Mouse (Mus musculus) heart, embryonic 16.5 days (tissue): ENCODE measurements around the gene Rsph9. TPM values are rescaled to one million over a fixed set of nuclear protein-coding genes. Genes with fewer than 3 reads are reported as not detected.
A peak's percentile ranks its signal among the peaks of the same experiment; 100 is the strongest.

ENCODE experiments used
- ATAC-seq: fragments of 200-750 bp; cut with Nextera tagmentation; replicated peaks from 2 replicates; pipeline ENCODE4 v1.8.0; 2017; ENCODE audit warnings: moderate number of reproducible peaks; ENCODE audit not compliant: insufficient read depth, low FRiP score; ENCODE audit errors: extremely low read depth
- H3K27ac ChIP-seq: fragments of 300-500 bp; sonication (generic); 2 replicates; pipeline ENCODE4 v1.5.1; 2014; ENCODE audit warnings: mild to moderate bottlenecking, low read length, control low read depth, moderate library complexity
- H3K27me3 ChIP-seq: fragments of 300-500 bp; sonication (generic); 2 replicates; pipeline ENCODE4 v1.6.1; 2014; ENCODE audit warnings: low read length, mixed read lengths; ENCODE audit not compliant: control insufficient read depth, insufficient read depth
- H3K36me3 ChIP-seq: fragments of 300-500 bp; sonication (generic); 2 replicates; pipeline ENCODE4 v1.6.1; 2014; ENCODE audit not compliant: control insufficient read depth, insufficient read depth
- H3K4me1 ChIP-seq: fragments of 300-500 bp; sonication (generic); 2 replicates; pipeline ENCODE4 v1.6.1; 2014; ENCODE audit warnings: low read length, mixed read lengths; ENCODE audit not compliant: control insufficient read depth, insufficient read depth
- H3K4me2 ChIP-seq: fragments of 300-500 bp; sonication (generic); 2 replicates; pipeline ENCODE4 v1.6.1; 2014; ENCODE audit warnings: low read depth, mild to moderate bottlenecking, control low read depth, low read length
- H3K4me3 ChIP-seq: fragments of 300-500 bp; sonication (generic); 2 replicates; pipeline ENCODE4 v1.5.1; 2014; ENCODE audit warnings: mild to moderate bottlenecking, control low read depth, low read length
- H3K9ac ChIP-seq: fragments of 300-500 bp; sonication (generic); 2 replicates; pipeline ENCODE4 v1.6.1; 2014; ENCODE audit warnings: low read length, control low read depth
- H3K9me3 ChIP-seq: fragments of 300-500 bp; sonication (generic); replicated peaks from 2 replicates; pipeline ENCODE4 v1.6.1; 2016; ENCODE audit warnings: low read length; ENCODE audit not compliant: control insufficient read depth
- WGBS: fragments of 180-500 bp; shearing (Covaris S2); extraction: QIAGEN DNeasy Blood & Tissue Kit; methylation state at CpG from one replicate; pipeline ENCODE4 v1.1.7; 2014; 5-methylcytosine and 5-hydroxymethylcytosine counted together
- polyA plus RNA-seq: library from polyadenylated mRNA; unstranded; fragments of >200 nt; fragmentation: Nextera tagmentation; extraction: Ambion mirVana; gene quantifications from 2 replicates; pipeline ENCODE4 v1.2.1, GENCODE M21; 2015

The Rsph9 gene
- polyA plus RNA-seq, 1 experiment from 2014 or later = 6.9 TPM

- Histone ChIP-seq H3K4me2 (no peak overlapping the region), H3K27ac (no peak overlapping the region), H3K4me1 (peaks cover 30% of the 10 kb centered on the region), H3K36me3 (peaks cover 57% of the 10 kb centered on the region), H3K27me3 (no peaks in the 10 kb centered on the region), H3K4me3 (no peak overlapping the region), H3K9me3 (no peaks in the 10 kb centered on the region), H3K9ac (no peak overlapping the region)
- ATAC-seq = no peak
- WGBS = 88% methylated on average over 10 of the region's 10 CpGs
Observed at GRCm38 (mm10) chr17:46164791-46165190, 20.8 kb upstream of the Rsph9 start.

GRCm38 (mm10) chr17:46164301-46164700 is 20.3 kb upstream of the Rsph9 start:
- Histone ChIP-seq H3K4me2 (no peak overlapping the region), H3K9me3 (no peaks in the 10 kb centered on the region), H3K4me1 (peaks cover 32% of the 10 kb centered on the region), H3K4me3 (no peak overlapping the region), H3K9ac (no peak overlapping the region), H3K27ac (no peak overlapping the region), H3K36me3 (peaks cover 52% of the 10 kb centered on the region), H3K27me3 (no peaks in the 10 kb centered on the region)
- no peak for ATAC-seq
- WGBS = 92% methylated on average over 8 of the region's 8 CpGs

- Histone ChIP-seq H3K36me3 (peaks cover 40% of the 10 kb centered on the region), H3K9ac (no peak overlapping the region), H3K4me2 (peak overlapping the region; percentile 75), H3K4me1 (peaks cover 26% of the 10 kb centered on the region), H3K27me3 (no peaks in the 10 kb centered on the region), H3K9me3 (no peaks in the 10 kb centered on the region), H3K4me3 (peak overlapping the region; percentile 6), H3K27ac (peak overlapping the region; percentile 62)
- no peak for ATAC-seq
- 48% methylated on average over 9 of the region's 9 CpGs for WGBS
Observed at GRCm38 (mm10) chr17:46162951-46163421, 19.0 kb upstream of the Rsph9 start.

GRCm38 (mm10) chr17:46162551-46162950 is 18.5 kb upstream of the Rsph9 start:
- Histone ChIP-seq H3K27ac (peak overlapping the region; percentile 62), H3K4me1 (peaks cover 26% of the 10 kb centered on the region), H3K27me3 (no peaks in the 10 kb centered on the region), H3K36me3 (peaks cover 35% of the 10 kb centered on the region), H3K4me2 (peak overlapping the region; percentile 75), H3K4me3 (peak overlapping the region; percentile 6), H3K9me3 (no peaks in the 10 kb centered on the region), H3K9ac (no peak overlapping the region)
- WGBS = 76% methylated on average over 7 of the region's 7 CpGs
- no peak for ATAC-seq

- Histone ChIP-seq H3K27ac (peak overlapping the region; percentile 83), H3K9ac (peak overlapping the region; percentile 87), H3K9me3 (no peaks in the 10 kb centered on the region), H3K4me2 (peak overlapping the region; percentile 75), H3K27me3 (no peaks in the 10 kb centered on the region), H3K4me1 (peaks cover 26% of the 10 kb centered on the region), H3K36me3 (peaks cover 29% of the 10 kb centered on the region; the same call in 1 of the 2 replicates), H3K4me3 (peak overlapping the region; percentile 79)
- 47% methylated on average over 9 of the region's 9 CpGs for WGBS
- ATAC-seq = no peak
Observed at GRCm38 (mm10) chr17:46161710-46162109, 17.7 kb upstream of the Rsph9 start.

GRCm38 (mm10) chr17:46161179-46161578 is 17.2 kb upstream of the Rsph9 start:
- Histone ChIP-seq H3K4me1 (peaks cover 26% of the 10 kb centered on the region), H3K27me3 (no peaks in the 10 kb centered on the region), H3K4me2 (peak overlapping the region; percentile 75), H3K27ac (peak overlapping the region; percentile 83), H3K36me3 (peaks cover 24% of the 10 kb centered on the region; the same call in 1 of the 2 replicates), H3K4me3 (peak overlapping the region; percentile 79), H3K9ac (peak overlapping the region; percentile 87), H3K9me3 (no peaks in the 10 kb centered on the region)
- under 1% methylated on average over 19 of the region's 19 CpGs for WGBS
- ATAC-seq = 0 out of 2 replicates have a peak, but pooled peaks have one; percentile 1

GRCm38 (mm10) chr17:46160686-46161085 is 16.7 kb upstream of the Rsph9 start, which contains the start of gene Gtpbp2:
TSS of gene Gtpbp2 (plus strand) at chr17:46161032.
- H3K27ac ChIP-seq = peak within 1 kb of the TSS; percentile 99
- peak within 1 kb of the TSS; percentile 87 for H3K9ac ChIP-seq
- peak within 1 kb of the TSS; percentile 88 for H3K4me2 ChIP-seq
- H3K9me3 ChIP-seq = no peaks in the 10 kb centered on the region
- under 1% methylated on average over 23 of the region's 23 CpGs for WGBS
- H3K36me3 ChIP-seq = peaks cover 19% of the 10 kb centered on the region; the same call in 1 of the 2 replicates
- ATAC-seq = peak; percentile 90
- H3K27me3 ChIP-seq = no peaks in the 10 kb centered on the region
- peak within 1 kb of the TSS; percentile 79 for H3K4me3 ChIP-seq
- peaks cover 24% of the 10 kb centered on the region for H3K4me1 ChIP-seq

- ATAC-seq = peak; percentile 83
- H3K4me1 ChIP-seq = peaks cover 24% of the 10 kb centered on the region
- peak overlapping the region; percentile 88 for H3K4me2 ChIP-seq
- H3K36me3 ChIP-seq = peaks cover 14% of the 10 kb centered on the region; the same call in 1 of the 2 replicates
- no peaks in the 10 kb centered on the region for H3K27me3 ChIP-seq
- H3K27ac ChIP-seq = peak overlapping the region; percentile 99
- no peaks in the 10 kb centered on the region for H3K9me3 ChIP-seq
- peak overlapping the region; percentile 79 for H3K4me3 ChIP-seq
- peak overlapping the region; percentile 74 for H3K9ac ChIP-seq
- under 1% methylated on average over 16 of the region's 16 CpGs for WGBS
Observed at GRCm38 (mm10) chr17:46160090-46160662, 16.2 kb upstream of the Rsph9 start.

GRCm38 (mm10) chr17:46159236-46159635 is 15.2 kb upstream of the Rsph9 start:
- 23% methylated on average over 2 of the region's 2 CpGs for WGBS
- Histone ChIP-seq H3K36me3 (peaks cover 4% of the 10 kb centered on the region; the same call in 1 of the 2 replicates), H3K4me3 (peak overlapping the region; percentile 79; the same call in 1 of the 2 replicates), H3K9ac (peak overlapping the region; percentile 74), H3K9me3 (no peaks in the 10 kb centered on the region), H3K4me2 (peak overlapping the region; percentile 88), H3K4me1 (peaks cover 24% of the 10 kb centered on the region), H3K27ac (peak overlapping the region; percentile 99), H3K27me3 (no peaks in the 10 kb centered on the region)
- no peak for ATAC-seq
